Mouse (Mus musculus): ENCODE results near the gene Bach2. TPM values are rescaled to one million over a fixed set of nuclear protein-coding genes. Genes with fewer than 3 reads are reported as not detected.

Gene Bach2
- polyA plus RNA-seq, 1 experiment from 2014 or later = 7.3 TPM

GRCm38 (mm10) chr4:32586596-32586995 is 348.0 kb downstream of the Bach2 start:
- no peaks in the 10 kb centered on the region for H3K9me3 ChIP-seq (ENCODE audit: control insufficient read depth, low read length)
- no peaks in the 10 kb centered on the region for H3K36me3 ChIP-seq (ENCODE audit: control insufficient read depth, insufficient read depth, low read length)
- no peak overlapping the region for H3K4me3 ChIP-seq (ENCODE audit: low read depth, low read length)
- no peaks in the 10 kb centered on the region for H3K27me3 ChIP-seq (replicated peaks; ENCODE audit: control insufficient read depth, insufficient read depth, low read length)
- no peaks in the 10 kb centered on the region for H3K4me1 ChIP-seq (ENCODE audit: control insufficient read depth, insufficient read depth, low read length)
- 14% methylated on average over 9 of the region's 9 CpGs for WGBS
- peak; percentile 53 for DNase-seq (ENCODE audit: low spot score)
- peak; percentile 55; the same call in 1 of the 2 replicates for ATAC-seq (ENCODE audit: low read depth)
- H3K9ac ChIP-seq (ENCODE audit: low read depth, low read length) = no peak overlapping the region
- no peak overlapping the region for H3K4me2 ChIP-seq (ENCODE audit: low read depth, low read length)
- no peak overlapping the region for H3K27ac ChIP-seq (replicated peaks; ENCODE audit: low read depth, low read length)

- ATAC-seq (ENCODE audit: low read depth) (no peak), DNase-seq (ENCODE audit: low spot score) (no peak)
- H3K4me2 ChIP-seq (ENCODE audit: low read depth, low read length) = no peak overlapping the region
- H3K9ac ChIP-seq (ENCODE audit: low read depth, low read length) = no peak overlapping the region
- no peak overlapping the region for H3K27ac ChIP-seq (replicated peaks; ENCODE audit: low read depth, low read length)
- WGBS = 87% methylated on average over 5 of the region's 5 CpGs
- no peaks in the 10 kb centered on the region for H3K27me3 ChIP-seq (replicated peaks; ENCODE audit: control insufficient read depth, insufficient read depth, low read length)
- H3K4me3 ChIP-seq (ENCODE audit: low read depth, low read length) = no peak overlapping the region
- H3K36me3 ChIP-seq (ENCODE audit: control insufficient read depth, insufficient read depth, low read length) = no peaks in the 10 kb centered on the region
- H3K9me3 ChIP-seq (ENCODE audit: control insufficient read depth, low read length) = no peaks in the 10 kb centered on the region
- no peaks in the 10 kb centered on the region for H3K4me1 ChIP-seq (ENCODE audit: control insufficient read depth, insufficient read depth, low read length)
Observed at GRCm38 (mm10) chr4:32587543-32587942, 348.9 kb downstream of the Bach2 start.

- ATAC-seq (ENCODE audit: low read depth) (no peak), DNase-seq (ENCODE audit: low spot score) (no peak)
- WGBS = 71% methylated on average over 6 of the region's 6 CpGs
- H3K27me3 ChIP-seq (replicated peaks; ENCODE audit: control insufficient read depth, insufficient read depth, low read length) = no peaks in the 10 kb centered on the region
- H3K9ac ChIP-seq (ENCODE audit: low read depth, low read length) = no peak overlapping the region
- no peaks in the 10 kb centered on the region for H3K4me1 ChIP-seq (ENCODE audit: control insufficient read depth, insufficient read depth, low read length)
- no peak overlapping the region for H3K4me3 ChIP-seq (ENCODE audit: low read depth, low read length)
- H3K4me2 ChIP-seq (ENCODE audit: low read depth, low read length) = no peak overlapping the region
- H3K9me3 ChIP-seq (ENCODE audit: control insufficient read depth, low read length) = no peaks in the 10 kb centered on the region
- no peak overlapping the region for H3K27ac ChIP-seq (replicated peaks; ENCODE audit: low read depth, low read length)
- H3K36me3 ChIP-seq (ENCODE audit: control insufficient read depth, insufficient read depth, low read length) = no peaks in the 10 kb centered on the region
Observed at GRCm38 (mm10) chr4:32588237-32588636, 349.6 kb downstream of the Bach2 start.

- Histone ChIP-seq H3K4me3 (ENCODE audit: low read depth, low read length) (no peak overlapping the region), H3K4me2 (ENCODE audit: low read depth, low read length) (no peak overlapping the region), H3K27ac (replicated peaks; ENCODE audit: low read depth, low read length) (no peak overlapping the region), H3K36me3 (ENCODE audit: control insufficient read depth, insufficient read depth, low read length) (no peaks in the 10 kb centered on the region), H3K4me1 (ENCODE audit: control insufficient read depth, insufficient read depth, low read length) (no peaks in the 10 kb centered on the region), H3K9me3 (ENCODE audit: control insufficient read depth, low read length) (no peaks in the 10 kb centered on the region), H3K9ac (ENCODE audit: low read depth, low read length) (no peak overlapping the region), H3K27me3 (replicated peaks; ENCODE audit: control insufficient read depth, insufficient read depth, low read length) (no peaks in the 10 kb centered on the region)
- no peak for ATAC-seq (ENCODE audit: low read depth)
- peak; percentile 50 for DNase-seq (ENCODE audit: low spot score)
- 23% methylated on average over 12 of the region's 12 CpGs for WGBS
Observed at GRCm38 (mm10) chr4:32601135-32601534, 362.5 kb downstream of the Bach2 start.

- no peaks in the 10 kb centered on the region for H3K36me3 ChIP-seq (ENCODE audit: control insufficient read depth, insufficient read depth, low read length)
- H3K4me1 ChIP-seq (ENCODE audit: control insufficient read depth, insufficient read depth, low read length) = no peaks in the 10 kb centered on the region
- H3K9me3 ChIP-seq (ENCODE audit: control insufficient read depth, low read length) = no peaks in the 10 kb centered on the region
- H3K27me3 ChIP-seq (replicated peaks; ENCODE audit: control insufficient read depth, insufficient read depth, low read length) = no peaks in the 10 kb centered on the region
- ATAC-seq (ENCODE audit: low read depth) (no peak), DNase-seq (ENCODE audit: low spot score) (no peak)
- H3K4me2 ChIP-seq (ENCODE audit: low read depth, low read length) = no peak within 1 kb of the TSS
- WGBS = 65% methylated on average over 3 of the region's 3 CpGs
- no peak within 1 kb of the TSS for H3K9ac ChIP-seq (ENCODE audit: low read depth, low read length)
- H3K27ac ChIP-seq (replicated peaks; ENCODE audit: low read depth, low read length) = no peak within 1 kb of the TSS
- H3K4me3 ChIP-seq (ENCODE audit: low read depth, low read length) = no peak within 1 kb of the TSS
Observed at GRCm38 (mm10) chr4:32602660-32603059, 364.1 kb downstream of the Bach2 start, which contains the start of gene Gja10. Gene Gja10, minus strand, starts transcription at chr4:32602760.

GRCm38 (mm10) chr4:32615034-32615881 is 376.7 kb downstream of the Bach2 start, which contains the start of gene Casp8ap2:
Gene Casp8ap2, plus strand, starts transcription at chr4:32615451.
- no peaks in the 10 kb centered on the region for H3K9me3 ChIP-seq (ENCODE audit: control insufficient read depth, low read length)
- WGBS = under 1% methylated on average over 40 of the region's 67 CpGs
- ATAC-seq (ENCODE audit: low read depth) (peak; percentile 99), DNase-seq (ENCODE audit: low spot score) (peak; percentile 100)
- H3K4me2 ChIP-seq (ENCODE audit: low read depth, low read length) = peak within 1 kb of the TSS; percentile 59
- H3K9ac ChIP-seq (ENCODE audit: low read depth, low read length) = peak within 1 kb of the TSS; percentile 87
- H3K36me3 ChIP-seq (ENCODE audit: control insufficient read depth, insufficient read depth, low read length) = no peaks in the 10 kb centered on the region
- H3K27ac ChIP-seq (replicated peaks; ENCODE audit: low read depth, low read length) = peak within 1 kb of the TSS; percentile 82
- no peaks in the 10 kb centered on the region for H3K27me3 ChIP-seq (replicated peaks; ENCODE audit: control insufficient read depth, insufficient read depth, low read length)
- H3K4me3 ChIP-seq (ENCODE audit: low read depth, low read length) = peak within 1 kb of the TSS; percentile 88
- peaks cover 16% of the 10 kb centered on the region for H3K4me1 ChIP-seq (ENCODE audit: control insufficient read depth, insufficient read depth, low read length)

GRCm38 (mm10) chr4:32621637-32622036 is 383.0 kb downstream of the Bach2 start:
- Histone ChIP-seq H3K27ac (replicated peaks; ENCODE audit: low read depth, low read length) (no peak overlapping the region), H3K27me3 (replicated peaks; ENCODE audit: control insufficient read depth, insufficient read depth, low read length) (no peaks in the 10 kb centered on the region), H3K9me3 (ENCODE audit: control insufficient read depth, low read length) (no peaks in the 10 kb centered on the region), H3K4me2 (ENCODE audit: low read depth, low read length) (no peak overlapping the region), H3K36me3 (ENCODE audit: control insufficient read depth, insufficient read depth, low read length) (peaks cover 25% of the 10 kb centered on the region; the same call in 1 of the 2 replicates), H3K4me1 (ENCODE audit: control insufficient read depth, insufficient read depth, low read length) (peaks cover 8% of the 10 kb centered on the region), H3K9ac (ENCODE audit: low read depth, low read length) (no peak overlapping the region), H3K4me3 (ENCODE audit: low read depth, low read length) (no peak overlapping the region)
- ATAC-seq (ENCODE audit: low read depth) (no peak), DNase-seq (ENCODE audit: low spot score) (no peak)
